Mouse (Mus musculus): Measurements from ENCODE around the gene Dlx5.

- TF ChIP-seq POLR2A (IDR thresholded peaks at IDR 0.05; ENCODE audit: borderline replicate concordance, insufficient read depth, low read length) (no peak), CTCF (IDR thresholded peaks at IDR 0.05; ENCODE audit: borderline replicate concordance, insufficient read depth, low read depth, low read length) (no peak)
Observed at GRCm38 (mm10) chr6:6869041-6869685, 12.7 kb downstream of the Dlx5 start.

All from cerebellum, adult 2 months (tissue).